ENCODE assay signal across 11 mouse cellular contexts in the genomic region with DNA sequence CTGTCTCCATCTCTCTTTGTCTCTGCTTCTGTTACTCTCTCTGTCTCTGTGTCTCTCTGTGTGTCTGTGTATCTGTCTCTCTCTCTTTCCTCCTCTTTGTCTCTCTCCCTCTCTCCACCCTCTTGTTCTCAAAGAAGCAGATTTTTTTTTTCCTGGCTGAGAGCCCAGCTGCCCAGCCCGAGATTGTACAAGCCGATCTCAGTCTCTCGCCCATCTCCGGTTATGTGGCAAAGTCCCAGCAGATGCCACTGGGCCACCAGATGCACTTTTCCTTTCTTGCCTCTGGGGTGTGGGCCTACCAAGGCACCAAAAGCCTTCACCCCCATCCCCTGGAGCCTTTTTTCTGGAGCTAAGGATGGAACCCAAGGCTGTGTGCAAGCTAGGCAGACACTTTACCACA. TPM values are rescaled to one million over a fixed set of nuclear protein-coding genes. Genes with fewer than 3 reads are reported as not detected.
DNase-seq lines count a peak whose midpoint lies in the region; ATAC-seq lines count a peak whose summit lies in the region.
"Had no signal": no experiment of that assay in that cellular context is flagged by ENCODE, and none has a peak within 500 bp of the region (broad histone marks: within the 10 kb centered on the region; RNA-seq: fewer than 3 reads in every experiment).

No protein-coding gene starts in this region.

- intact Hi-C loops in left cerebral cortex, postnatal 25 days (cut with DNase I) = no loop called here
- intact Hi-C loops in gastrocnemius, postnatal 36 days (cut with DNase I) = no loop called here

- H3K27ac ChIP-seq in forebrain, embryonic 15.5 days (replicated peaks) = no peak overlapping the region
- H3K27ac ChIP-seq: embryonic facial prominence, embryonic 12.5 days; limb, embryonic 12.5 days had no signal

- peaks cover 25% of the 10 kb centered on the region for H3K4me1 ChIP-seq in forebrain, embryonic 15.5 days

- no peaks in the 10 kb centered on the region for H3K27me3 ChIP-seq in forebrain, embryonic 15.5 days
- H3K27me3 ChIP-seq: embryonic facial prominence, embryonic 12.5 days; limb, embryonic 12.5 days had no signal

- no peak overlapping the region for H3K9ac ChIP-seq in forebrain, embryonic 15.5 days (replicated peaks)
- H3K9ac ChIP-seq: embryonic facial prominence, embryonic 12.5 days; limb, embryonic 12.5 days had no signal

- no peaks in the 10 kb centered on the region for H3K9me3 ChIP-seq in forebrain, embryonic 15.5 days
- H3K9me3 ChIP-seq: embryonic facial prominence, embryonic 12.5 days; limb, embryonic 12.5 days had no signal

- ATAC-seq in forebrain, embryonic 15.5 days (replicated peaks) = peak; percentile 18; the same call in 1 of the 2 replicates
- ATAC-seq in megakaryocyte-erythroid progenitor cell, adult 5-6 weeks (replicated peaks; ENCODE audit: low FRiP score, low TSS enrichment, poor library complexity, severe bottlenecking) = 0 out of 2 replicates have a peak, but pooled peaks have one; percentile 51

- no peak overlapping the region for H3K4me2 ChIP-seq in forebrain, embryonic 15.5 days (replicated peaks)
- H3K4me2 ChIP-seq: embryonic facial prominence, embryonic 12.5 days; limb, embryonic 12.5 days had no signal

- H3K4me3 ChIP-seq in forebrain, embryonic 15.5 days = no peak overlapping the region
- H3K4me3 ChIP-seq: embryonic facial prominence, embryonic 12.5 days; limb, embryonic 12.5 days had no signal

- peak; percentile 15 to 17 for DNase-seq in left cerebral cortex, postnatal 25 days (ENCODE audit: low spot score in 2 of 2)
- DNase-seq in left cerebral cortex, adult 11 months (ENCODE audit: low spot score) = no peak
- DNase-seq in adrenal gland, postnatal 14 days = peak; percentile 32
- no peak for DNase-seq in urinary bladder, adult 18-20 months (ENCODE audit: low spot score in 2 of 2)
- DNase-seq in gastrocnemius, postnatal 36 days = no peak

- no peaks in the 10 kb centered on the region for H3K36me3 ChIP-seq in forebrain, embryonic 15.5 days
- H3K36me3 ChIP-seq: embryonic facial prominence, embryonic 12.5 days; limb, embryonic 12.5 days had no signal

- 7% methylated on average over 4 of the region's 4 CpGs for WGBS in forebrain, embryonic 15.5 days

RNA-seq across cellular contexts. Expression of a gene that starts 42.6 kb away (rescaled TPM):
- total RNA-seq in left cerebral cortex, postnatal 25 days (2021) = under 1 TPM; 0.18 to 0.37 TPM
- total RNA-seq in adrenal gland, postnatal 14 days (2021) = 8.8 and 14.2 TPM in 2 replicates
- 3.3 TPM in 2 replicates for polyA plus RNA-seq in forebrain, embryonic 15.5 days (2015; fragmentation: Nextera tagmentation; extraction: Ambion mirVana)
- total RNA-seq in megakaryocyte-erythroid progenitor cell, adult 5-6 weeks (2014; fragmentation: Nextera tagmentation) = 7.4 and 7.7 TPM in 2 replicates
- 5.4 and 9.4 TPM in 2 replicates for total RNA-seq in megakaryocyte-erythroid progenitor cell, adult 5-6 weeks (2017)
- total RNA-seq in gastrocnemius, postnatal 36 days (2021) = under 1 TPM; 0.61 to 0.91 TPM

RNA-seq across cellular contexts. Expression of a gene that starts 44.8 kb away (rescaled TPM):
- not detected for total RNA-seq in left cerebral cortex, postnatal 25 days (2021)
- total RNA-seq in adrenal gland, postnatal 14 days (2021) = not detected in 2 replicates
- not detected in 2 replicates for polyA plus RNA-seq in forebrain, embryonic 15.5 days (2015; fragmentation: Nextera tagmentation; extraction: Ambion mirVana)
- not detected in 2 replicates for total RNA-seq in megakaryocyte-erythroid progenitor cell, adult 5-6 weeks (2014; fragmentation: Nextera tagmentation)
- total RNA-seq in megakaryocyte-erythroid progenitor cell, adult 5-6 weeks (2017) = not detected in 2 replicates
- total RNA-seq in gastrocnemius, postnatal 36 days (2021) = not detected
- polyA plus RNA-seq: embryonic facial prominence, embryonic 12.5 days; heart, embryonic 16.5 days; limb, embryonic 12.5 days; neural tube, embryonic 11.5 days had no signal

Comparison
In these comparisons a context has a peak if more than half of its experiments do, and no peak if none do; other contexts are left out.
1. DNase-seq: peak in left cerebral cortex, postnatal 25 days (2 of 2) and adrenal gland, postnatal 14 days (single experiment); none in left cerebral cortex, adult 11 months (single experiment), urinary bladder, adult 18-20 months (0 of 2) and gastrocnemius, postnatal 36 days (0 of 2).